In the genomic region with DNA sequence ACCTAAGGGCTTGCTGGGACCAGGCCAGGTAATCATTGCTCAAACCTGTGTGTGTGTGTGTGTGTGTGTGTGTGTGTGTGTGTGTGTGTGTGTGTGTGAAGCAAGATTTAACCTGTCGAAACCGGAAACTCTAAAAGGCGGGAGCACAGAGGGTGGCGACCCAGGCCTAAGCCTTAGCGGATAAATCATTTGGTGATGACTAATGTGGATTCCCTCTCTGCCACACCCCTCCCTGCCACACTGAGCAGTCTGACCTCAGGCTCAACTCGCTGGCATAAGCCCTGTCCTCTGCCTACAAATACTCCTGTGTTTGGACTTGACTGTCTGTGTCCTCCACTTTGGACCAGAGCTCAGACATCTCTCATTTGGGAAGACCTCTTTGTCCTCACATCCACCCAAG, we compare ENCODE assay signal across 10 mouse cellular contexts. TPM values are rescaled to one million over a fixed set of nuclear protein-coding genes. Genes with fewer than 3 reads are reported as not detected.
DNase-seq lines count a peak whose midpoint lies in the region; ATAC-seq lines count a peak whose summit lies in the region.
"Had no signal": no experiment of that assay in that cellular context is flagged by ENCODE, and none has a peak within 500 bp of the region (broad histone marks: within the 10 kb centered on the region; RNA-seq: fewer than 3 reads in every experiment).

No protein-coding gene starts in this region.

- H3K9me3 ChIP-seq in heart, embryonic 11.5 days (replicated peaks; ENCODE audit: control insufficient read depth, low read length): no peaks in the 10 kb centered on the region
- no peaks in the 10 kb centered on the region for H3K9me3 ChIP-seq in midbrain, embryonic 14.5 days (ENCODE audit: control insufficient read depth, low read length)
- H3K9me3 ChIP-seq: hindbrain, embryonic 12.5 days had no signal

- DNase-seq in heart, adult 11 months: peak; percentile 84
- DNase-seq in 3T3-L1 (ENCODE audit: low read depth, low spot score): peak; percentile 84
- DNase-seq in ES-CJ7 (ENCODE audit: low read depth, low spot score): peak; percentile 85
- DNase-seq in midbrain, embryonic 14.5 days: no peak
- DNase-seq: kidney, adult 2 months had no signal

- ATAC-seq in heart, embryonic 11.5 days (replicated peaks; ENCODE audit: insufficient number of reproducible peaks, low FRiP score, low TSS enrichment): no peak
- peak; percentile 18; the same call in 1 of the 2 replicates for ATAC-seq in granulocyte monocyte progenitor cell, adult 5-6 weeks (replicated peaks; ENCODE audit: poor library complexity, severe bottlenecking)
- ATAC-seq in CD4-positive, CD25-positive, alpha-beta regulatory T cell, adult 4 months: no peak
- ATAC-seq in midbrain, embryonic 14.5 days (ENCODE audit: low FRiP score, low TSS enrichment): no peak

- H3K27ac ChIP-seq in heart, embryonic 11.5 days (ENCODE audit: low read depth, low read length): no peak overlapping the region
- no peak overlapping the region for H3K27ac ChIP-seq in midbrain, embryonic 14.5 days (replicated peaks; ENCODE audit: low read depth, low read length)
- H3K27ac ChIP-seq: hindbrain, embryonic 12.5 days had no signal

- H3K4me1 ChIP-seq in heart, embryonic 11.5 days (ENCODE audit: control insufficient read depth, insufficient read depth, low read length): peaks cover 14% of the 10 kb centered on the region
- H3K4me1 ChIP-seq in midbrain, embryonic 14.5 days (ENCODE audit: control insufficient read depth, insufficient read depth, low read length): peaks cover 19% of the 10 kb centered on the region

- H3K4me3 ChIP-seq in heart, embryonic 11.5 days (ENCODE audit: low read depth, low read length): no peak overlapping the region
- H3K4me3 ChIP-seq in midbrain, embryonic 14.5 days (replicated peaks; ENCODE audit: low read depth, low read length): no peak overlapping the region
- H3K4me3 ChIP-seq: hindbrain, embryonic 12.5 days had no signal

- peaks cover 6% of the 10 kb centered on the region; the same call in 1 of the 2 replicates for H3K36me3 ChIP-seq in heart, embryonic 11.5 days (ENCODE audit: control insufficient read depth, insufficient read depth, low read length)
- H3K36me3 ChIP-seq in midbrain, embryonic 14.5 days (ENCODE audit: control insufficient read depth, insufficient read depth, low read length): peaks cover 13% of the 10 kb centered on the region

- H3K27me3 ChIP-seq in heart, embryonic 11.5 days (ENCODE audit: control insufficient read depth, insufficient read depth, low read length): no peaks in the 10 kb centered on the region
- H3K27me3 ChIP-seq in midbrain, embryonic 14.5 days (ENCODE audit: control insufficient read depth, insufficient read depth, low read length): no peaks in the 10 kb centered on the region
- H3K27me3 ChIP-seq: hindbrain, embryonic 12.5 days had no signal

- 76% methylated on average over 6 of the region's 6 CpGs for WGBS in heart, embryonic 11.5 days (ENCODE audit: insufficient replicate concordance)
- 82% methylated on average over 6 of the region's 6 CpGs for WGBS in midbrain, embryonic 14.5 days

- H3K4me2 ChIP-seq in heart, embryonic 11.5 days: no peak overlapping the region
- no peak overlapping the region for H3K4me2 ChIP-seq in midbrain, embryonic 14.5 days (ENCODE audit: low read length)

- H3K9ac ChIP-seq in heart, embryonic 11.5 days (ENCODE audit: low read depth, low read length): no peak overlapping the region
- H3K9ac ChIP-seq in midbrain, embryonic 14.5 days (replicated peaks; ENCODE audit: low read length): no peak overlapping the region
- H3K9ac ChIP-seq: hindbrain, embryonic 12.5 days had no signal

RNA-seq across cellular contexts. Expression of gene Capns1, which starts 2.4 kb away (rescaled TPM):
- polyA plus RNA-seq in heart, embryonic 11.5 days (2014; fragmentation: Nextera tagmentation; extraction: Ambion mirVana): 64.6 and 71.7 TPM in 2 replicates
- 236 and 240 TPM in 2 replicates for total RNA-seq in granulocyte monocyte progenitor cell, adult 5-6 weeks (2014; fragmentation: Nextera tagmentation)
- 176 and 196 TPM in 2 replicates for total RNA-seq in granulocyte monocyte progenitor cell, adult 5-6 weeks (2017)
- 10 to 100 TPM; 49.8 to 68.7 TPM for polyA plus RNA-seq in CD4-positive, CD25-positive, alpha-beta regulatory T cell, adult 4 months (2017; shearing (Covaris generic))
- polyA plus RNA-seq in midbrain, embryonic 14.5 days (2014; fragmentation: Nextera tagmentation; extraction: Ambion mirVana): 53.0 and 70.5 TPM in 2 replicates

RNA-seq across cellular contexts. Expression of gene Cox7a1, which starts 12.2 kb away (rescaled TPM):
- polyA plus RNA-seq in heart, embryonic 11.5 days (2014; fragmentation: Nextera tagmentation; extraction: Ambion mirVana): 309 and 324 TPM in 2 replicates
- total RNA-seq in granulocyte monocyte progenitor cell, adult 5-6 weeks (2014; fragmentation: Nextera tagmentation): not detected in 2 replicates
- total RNA-seq in granulocyte monocyte progenitor cell, adult 5-6 weeks (2017): 1.5 TPM in 1 of 2 replicates, not detected in the other
- polyA plus RNA-seq in CD4-positive, CD25-positive, alpha-beta regulatory T cell, adult 4 months (2017; shearing (Covaris generic)): under 1 TPM in 1 of 2 experiments, not detected in 1; 0.90 TPM
- 5.5 TPM in 2 replicates for polyA plus RNA-seq in midbrain, embryonic 14.5 days (2014; fragmentation: Nextera tagmentation; extraction: Ambion mirVana)
- total RNA-seq: common myeloid progenitor, adult 5-6 weeks had no signal

RNA-seq across cellular contexts. Expression of gene Zfp146, which starts 26.6 kb away (rescaled TPM):
- polyA plus RNA-seq in heart, embryonic 11.5 days (2014; fragmentation: Nextera tagmentation; extraction: Ambion mirVana): 6.6 and 10.4 TPM in 2 replicates
- 52.0 and 61.0 TPM in 2 replicates for total RNA-seq in granulocyte monocyte progenitor cell, adult 5-6 weeks (2014; fragmentation: Nextera tagmentation)
- total RNA-seq in granulocyte monocyte progenitor cell, adult 5-6 weeks (2017): 80.7 and 101 TPM in 2 replicates
- polyA plus RNA-seq in CD4-positive, CD25-positive, alpha-beta regulatory T cell, adult 4 months (2017; shearing (Covaris generic)): 10 to 100 TPM; 19.5 to 22.3 TPM
- polyA plus RNA-seq in midbrain, embryonic 14.5 days (2014; fragmentation: Nextera tagmentation; extraction: Ambion mirVana): 18.5 and 19.7 TPM in 2 replicates

RNA-seq across cellular contexts. Expression of gene Polr2i, which starts 35.6 kb away (rescaled TPM):
- polyA plus RNA-seq in heart, embryonic 11.5 days (2014; fragmentation: Nextera tagmentation; extraction: Ambion mirVana): 120 and 126 TPM in 2 replicates
- total RNA-seq in granulocyte monocyte progenitor cell, adult 5-6 weeks (2014; fragmentation: Nextera tagmentation): 79.3 and 81.3 TPM in 2 replicates
- total RNA-seq in granulocyte monocyte progenitor cell, adult 5-6 weeks (2017): 62.3 and 79.3 TPM in 2 replicates
- polyA plus RNA-seq in CD4-positive, CD25-positive, alpha-beta regulatory T cell, adult 4 months (2017; shearing (Covaris generic)): 10 to 100 TPM; 50.3 to 54.3 TPM
- polyA plus RNA-seq in midbrain, embryonic 14.5 days (2014; fragmentation: Nextera tagmentation; extraction: Ambion mirVana): 176 and 240 TPM in 2 replicates

RNA-seq across cellular contexts. Expression of gene Tbcb, which starts 35.9 kb away (rescaled TPM):
- 184 and 185 TPM in 2 replicates for polyA plus RNA-seq in heart, embryonic 11.5 days (2014; fragmentation: Nextera tagmentation; extraction: Ambion mirVana)
- total RNA-seq in granulocyte monocyte progenitor cell, adult 5-6 weeks (2014; fragmentation: Nextera tagmentation): 113 and 115 TPM in 2 replicates
- 48.2 and 53.7 TPM in 2 replicates for total RNA-seq in granulocyte monocyte progenitor cell, adult 5-6 weeks (2017)
- 100 to 1,000 TPM in 1 of 2 experiments, 10 to 100 TPM in 1; 96.7 to 104 TPM for polyA plus RNA-seq in CD4-positive, CD25-positive, alpha-beta regulatory T cell, adult 4 months (2017; shearing (Covaris generic))
- 337 and 360 TPM in 2 replicates for polyA plus RNA-seq in midbrain, embryonic 14.5 days (2014; fragmentation: Nextera tagmentation; extraction: Ambion mirVana)

Comparison
In these comparisons a context has a peak if more than half of its experiments do, and no peak if none do; other contexts are left out.
1. RNA of gene Cox7a1, which starts 12.2 kb away (polyA plus RNA-seq): 309 to 324 TPM in heart, embryonic 11.5 days; 5.5 TPM in midbrain, embryonic 14.5 days and 0.90 TPM in CD4-positive, CD25-positive, alpha-beta regulatory T cell, adult 4 months; every median in the first group is over 10 times any median in the second.